Mouse (Mus musculus): Measurements from ENCODE around the gene Polr2h. TPM values are rescaled to one million over a fixed set of nuclear protein-coding genes. Genes with fewer than 3 reads are reported as not detected.

The Polr2h gene
- total and polyA plus RNA-seq, 3 experiments, result 117 to 183 (median 157) TPM

DNA sequence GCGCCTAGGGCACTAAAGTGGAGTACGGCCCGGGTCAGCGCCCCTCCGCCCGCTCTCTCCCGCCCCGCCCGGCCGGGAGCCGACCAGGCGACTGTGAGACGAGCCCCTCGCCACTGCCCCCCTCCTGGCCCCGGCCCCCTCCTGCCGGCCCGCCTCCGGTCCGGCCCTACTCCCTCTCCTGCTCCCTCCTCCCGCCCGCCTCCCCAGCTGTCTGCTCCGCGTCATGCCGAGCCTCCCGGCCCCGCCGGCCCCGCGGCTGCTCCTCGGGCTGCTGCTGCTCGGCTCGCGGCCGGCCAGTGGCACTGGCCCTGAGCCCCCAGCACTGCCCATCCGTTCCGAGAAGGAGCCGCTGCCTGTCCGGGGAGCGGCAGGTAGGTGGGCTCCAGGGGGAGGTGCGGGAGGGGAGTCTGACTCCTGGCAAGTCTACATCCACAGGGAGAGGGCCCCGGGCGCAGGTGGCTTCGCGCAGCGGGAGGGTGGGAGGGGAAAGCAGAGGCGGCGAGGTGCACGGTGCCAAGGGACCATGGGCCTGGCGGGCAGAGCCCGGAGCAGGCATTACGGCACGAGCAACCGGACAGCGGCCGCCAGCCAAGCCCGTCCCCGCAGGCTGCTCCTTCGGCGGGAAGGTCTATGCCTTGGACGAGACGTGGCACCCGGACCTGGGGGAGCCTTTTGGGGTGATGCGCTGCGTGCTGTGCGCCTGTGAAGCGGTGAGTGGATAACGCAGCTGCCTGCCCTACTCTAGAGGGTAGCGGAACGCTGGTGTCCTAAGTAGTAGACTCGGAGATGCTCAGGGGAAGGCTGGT lies 15.7 kb downstream of the Polr2h start, which contains the start of gene Chrd:
Gene Chrd, plus strand, starts transcription at position 203 of the 806 bp plus-strand sequence.
- H3K4me2 ChIP-seq (ENCODE audit: insufficient read depth, low read depth, poor library complexity, severe bottlenecking), result no peak within 1 kb of the TSS
- peaks cover 13% of the 10 kb centered on the region for H3K9me3 ChIP-seq (replicated peaks; ENCODE audit: low read length)
- TF ChIP-seq UBTF (IDR thresholded peaks at IDR 0.05; ENCODE audit: low read depth, low read length) (no peak), CHD2 (IDR thresholded peaks at IDR 0.05; ENCODE audit: low read length) (no peak), ZNF384 (IDR thresholded peaks at IDR 0.05; ENCODE audit: low read depth, low read length) (no peak), HCFC1 (IDR thresholded peaks at IDR 0.05; ENCODE audit: low read depth, low read length) (no peak)
- H3K27ac ChIP-seq (ENCODE audit: insufficient read depth, low read depth), result no peak within 1 kb of the TSS
- dilution Hi-C loops (cut with MboI; ENCODE audit: extremely low pct_ligation_motif_present, extremely low pct_unique_long_range_greater_than_20kb, low sequenced_read_pairs), result no loop called here
- no peaks in the 10 kb centered on the region for H3K79me2 ChIP-seq (replicated peaks; ENCODE audit: control insufficient read depth, extremely low read depth, insufficient read depth, poor library complexity, severe bottlenecking)
- peaks cover 2 to 6% of the 10 kb centered on the region in 2 experiments; a peak in 2 of 4 replicates for H3K4me1 ChIP-seq (ENCODE audit: control insufficient read depth in 1 of 2, insufficient read depth in 2 of 2)
- no peak for DNase-seq (ENCODE audit: extremely low read depth)
- in situ Hi-C loops (cut with MboI; ENCODE audit: low pct_ligation_motif_present, low pct_unique_long_range_greater_than_20kb, low sequenced_read_pairs), result no loop called here
- H3K36me3 ChIP-seq (replicated peaks in 1 of 2; ENCODE audit: control insufficient read depth in 1 of 2, insufficient read depth in 1 of 2, low read length in 1 of 2), result no peaks in the 10 kb centered on the region
- H3K27me3 ChIP-seq (replicated peaks), result peaks cover 53% of the 10 kb centered on the region
- no peak within 1 kb of the TSS for H3K9ac ChIP-seq (ENCODE audit: insufficient read depth, low read depth)
- H3K4me3 ChIP-seq (replicated peaks in 1 of 3; ENCODE audit: low read depth in 2 of 3, low read length in 2 of 3, poor library complexity in 1 of 3), result no peak within 1 kb of the TSS

DNA sequence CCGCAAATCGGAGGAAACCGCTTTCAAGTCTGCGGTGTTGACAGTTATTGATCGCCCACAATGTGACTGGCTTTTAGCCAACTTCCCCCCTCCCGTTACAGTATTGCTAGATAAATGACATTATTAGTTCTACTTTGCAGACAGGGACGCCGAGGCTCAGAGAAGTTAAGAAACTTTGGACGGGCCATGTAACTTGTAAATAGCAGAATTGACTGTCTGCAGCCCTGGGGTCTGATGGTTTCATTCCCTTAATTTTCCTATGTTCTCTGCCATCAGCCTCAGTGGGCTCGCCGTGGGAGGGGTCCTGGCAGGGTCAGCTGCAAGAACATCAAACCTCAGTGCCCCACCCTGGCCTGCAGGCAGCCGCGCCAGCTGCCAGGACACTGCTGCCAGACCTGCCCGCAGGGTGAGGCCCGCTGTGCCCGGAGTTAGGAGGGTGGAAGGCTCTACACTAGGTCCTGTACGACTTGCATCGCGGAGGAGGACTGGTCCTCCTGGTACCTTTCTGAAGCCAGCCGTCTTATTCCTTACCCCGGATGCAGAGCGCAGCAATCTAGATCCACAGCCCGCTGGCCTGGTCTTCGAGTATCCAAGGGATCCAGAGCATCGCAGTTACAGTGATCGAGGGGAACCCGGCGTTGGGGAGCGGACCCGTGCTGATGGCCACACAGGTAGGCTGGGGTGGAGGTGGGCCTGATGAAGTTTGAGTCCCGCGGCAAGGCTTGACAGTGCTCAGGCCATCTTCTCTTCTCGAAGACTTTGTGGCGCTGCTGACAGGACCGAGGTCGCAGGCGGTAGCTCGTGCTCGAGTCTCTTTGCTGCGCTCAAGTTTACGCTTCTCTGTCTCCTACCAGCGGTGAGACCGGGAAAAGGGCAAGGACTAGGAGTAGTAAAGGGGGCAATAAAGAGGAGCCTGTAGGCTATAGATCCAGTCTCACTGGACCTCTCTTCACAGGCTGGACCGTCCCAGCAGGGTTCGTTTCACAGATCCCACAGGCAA lies 16.6 kb downstream of the Polr2h start, which contains the start of gene Thpo:
Gene Thpo, minus strand, starts transcription at position 781 of the 1,000 bp plus-strand sequence.
- H3K4me1 ChIP-seq (ENCODE audit: control insufficient read depth in 1 of 2, insufficient read depth in 2 of 2), result peaks cover 5 to 6% of the 10 kb centered on the region in 2 experiments; a peak in 3 of 4 replicates
- TF ChIP-seq ETS1 (conservative IDR thresholded peaks at IDR 0.05; ENCODE audit: low read depth, low read length), result no peak
- no peak for TF ChIP-seq JUN (IDR thresholded peaks at IDR 0.05; ENCODE audit: insufficient read depth, low read depth, low read length)
- TF ChIP-seq IRF4 (IDR thresholded peaks at IDR 0.05; ENCODE audit: low read depth, low read length), result no peak
- no peak for TF ChIP-seq GABPA (IDR thresholded peaks at IDR 0.05; ENCODE audit: insufficient replicate concordance, low read depth, low read length)
- no peak for TF ChIP-seq MEF2A (IDR thresholded peaks at IDR 0.05; ENCODE audit: borderline replicate concordance, low read depth, low read length)
- TF ChIP-seq ZC3H11A (IDR thresholded peaks at IDR 0.05; ENCODE audit: low read depth, low read length), result no peak
- TF ChIP-seq JUND (conservative IDR thresholded peaks at IDR 0.05; ENCODE audit: low read depth, low read length), result no peak
- no peak for TF ChIP-seq MYC (IDR thresholded peaks at IDR 0.05; ENCODE audit: low read depth, low read length)
- no peak for TF ChIP-seq POLR2A (IDR thresholded peaks at IDR 0.05; ENCODE audit: low read depth, low read length)
- no peak for TF ChIP-seq MAFK (IDR thresholded peaks at IDR 0.05; ENCODE audit: insufficient replicate concordance, low read length)
- TF ChIP-seq CHD2 (IDR thresholded peaks at IDR 0.05; ENCODE audit: low read length), result no peak
- no peak for TF ChIP-seq SMC3 (IDR thresholded peaks at IDR 0.05; ENCODE audit: low read depth, low read length)
- H3K79me2 ChIP-seq (replicated peaks; ENCODE audit: control insufficient read depth, extremely low read depth, insufficient read depth, poor library complexity, severe bottlenecking), result no peaks in the 10 kb centered on the region
- dilution Hi-C loops (cut with MboI; ENCODE audit: extremely low pct_ligation_motif_present, extremely low pct_unique_long_range_greater_than_20kb, low sequenced_read_pairs) (no loop called here), in situ Hi-C loops (cut with MboI; ENCODE audit: low pct_ligation_motif_present, low pct_unique_long_range_greater_than_20kb, low sequenced_read_pairs) (no loop called here)
- no peak within 1 kb of the TSS for H3K4me3 ChIP-seq (replicated peaks in 1 of 3; ENCODE audit: low read depth in 2 of 3, low read length in 2 of 3, poor library complexity in 1 of 3)
- no peak within 1 kb of the TSS for H3K27ac ChIP-seq (ENCODE audit: insufficient read depth, low read depth)
- peaks cover 16% of the 10 kb centered on the region for H3K9me3 ChIP-seq (replicated peaks; ENCODE audit: low read length)
- peaks cover 54% of the 10 kb centered on the region for H3K27me3 ChIP-seq (replicated peaks)
- DNase-seq (ENCODE audit: extremely low read depth), result no peak
- H3K9ac ChIP-seq (ENCODE audit: insufficient read depth, low read depth), result no peak within 1 kb of the TSS
- H3K4me2 ChIP-seq (ENCODE audit: insufficient read depth, low read depth, poor library complexity, severe bottlenecking), result no peak within 1 kb of the TSS
- no peaks in the 10 kb centered on the region for H3K36me3 ChIP-seq (replicated peaks in 1 of 2; ENCODE audit: control insufficient read depth in 1 of 2, insufficient read depth in 1 of 2, low read length in 1 of 2)
